Mouse (Mus musculus) myocyte (in vitro differentiated cells): ENCODE results near the gene Tor3a. TPM values are rescaled to one million over a fixed set of nuclear protein-coding genes. Genes with fewer than 3 reads are reported as not detected.

Experiments
- H3K27me3 ChIP-seq: one replicate; pipeline ENCODE4 v1.6.1; 2011; ENCODE audit not compliant: control insufficient read depth, insufficient read depth, insufficient read length
- H3K36me3 ChIP-seq: one replicate; pipeline ENCODE4 v1.6.1; 2011; ENCODE audit not compliant: control insufficient read depth, insufficient read depth
- H3K4me2 ChIP-seq: one replicate; pipeline ENCODE4 v1.6.1; 2011; ENCODE audit warnings: low read depth, control low read depth
- H3K4me3 ChIP-seq: one replicate; pipeline ENCODE4 v1.5.1; 2011; ENCODE audit warnings: mild to moderate bottlenecking, control low read depth, moderate library complexity
- H3K79me2 ChIP-seq: one replicate; pipeline ENCODE4 v1.6.1; 2011; ENCODE audit not compliant: control insufficient read depth, insufficient read depth
- H3ac ChIP-seq: one replicate; pipeline ENCODE4 v1.6.1; 2011; ENCODE audit not compliant: control insufficient read depth, insufficient read length
- CEBPB ChIP-seq: IDR thresholded peaks from 2 replicates; pipeline ENCODE4 v1.6.1; 2011; ENCODE audit warnings: mild to moderate bottlenecking, moderate library complexity; ENCODE audit not compliant: poor library complexity, insufficient read depth, severe bottlenecking
- E2F4 ChIP-seq: IDR thresholded peaks from one replicate; pipeline ENCODE4 v1.6.1; 2011; ENCODE audit warnings: mild to moderate bottlenecking, control low read depth, moderate library complexity; ENCODE audit not compliant: insufficient read depth
- MAX ChIP-seq: IDR thresholded peaks from one replicate; pipeline ENCODE4 v1.6.1; 2011; ENCODE audit warnings: low read depth, mild to moderate bottlenecking, control low read depth
- MYOD1 ChIP-seq, 3 experiments: IDR thresholded peaks; one replicate each; pipeline ENCODE4 v1.6.1; 2011; ENCODE audit warnings: control low read depth in 2 of 3, low read depth in 2 of 3, mild to moderate bottlenecking in 2 of 3, moderate library complexity in 1 of 3; ENCODE audit not compliant: insufficient read length in 2 of 3, control insufficient read depth in 1 of 3
- MYOG ChIP-seq, 3 experiments: IDR thresholded peaks; one replicate each; pipeline ENCODE4 v1.6.1; 2011; ENCODE audit warnings: control low read depth in 2 of 3, low read depth in 2 of 3, mild to moderate bottlenecking in 2 of 3; ENCODE audit not compliant: insufficient read length in 2 of 3, control insufficient read depth in 1 of 3, insufficient read depth in 1 of 3
- POLR2A ChIP-seq: IDR thresholded peaks from one replicate; pipeline ENCODE4 v1.6.1; 2011; ENCODE audit warnings: low read depth, mild to moderate bottlenecking, control low read depth, moderate library complexity; ENCODE audit not compliant: insufficient read length
- POLR2AphosphoS2 ChIP-seq: IDR thresholded peaks from one replicate; pipeline ENCODE4 v1.6.1; 2011; ENCODE audit warnings: low read depth, control low read depth; ENCODE audit not compliant: insufficient read length
- REST ChIP-seq: IDR thresholded peaks from one replicate; pipeline ENCODE4 v1.6.1; 2011; ENCODE audit warnings: mild to moderate bottlenecking, control low read depth, moderate library complexity; ENCODE audit not compliant: insufficient read depth, insufficient read length
- SRF ChIP-seq: IDR thresholded peaks from one replicate; pipeline ENCODE4 v1.6.1; 2011; ENCODE audit warnings: low read depth; ENCODE audit not compliant: control insufficient read depth, insufficient read length
- TCF12 ChIP-seq: IDR thresholded peaks from one replicate; pipeline ENCODE4 v1.6.1; 2011; ENCODE audit warnings: mild to moderate bottlenecking, control low read depth; ENCODE audit not compliant: poor library complexity, insufficient read depth, severe bottlenecking
- TCF3 ChIP-seq: IDR thresholded peaks from one replicate; pipeline ENCODE4 v1.6.1; 2011; ENCODE audit warnings: low read depth, control low read depth; ENCODE audit not compliant: insufficient read length
- USF1 ChIP-seq: IDR thresholded peaks from one replicate; pipeline ENCODE4 v1.6.1; 2011; ENCODE audit warnings: low read depth, mild to moderate bottlenecking, control low read depth, moderate library complexity
- polyA plus RNA-seq: library from polyadenylated mRNA; unstranded; fragments of >200 nt; fragmentation: generic; extraction: Trizol; gene quantifications from one replicate; pipeline ENCODE4 v1.2.1, GENCODE M21; 2012; ENCODE audit warnings: missing spikeins

Tor3a gene
- polyA plus RNA-seq: 45.9 TPM

DNA sequence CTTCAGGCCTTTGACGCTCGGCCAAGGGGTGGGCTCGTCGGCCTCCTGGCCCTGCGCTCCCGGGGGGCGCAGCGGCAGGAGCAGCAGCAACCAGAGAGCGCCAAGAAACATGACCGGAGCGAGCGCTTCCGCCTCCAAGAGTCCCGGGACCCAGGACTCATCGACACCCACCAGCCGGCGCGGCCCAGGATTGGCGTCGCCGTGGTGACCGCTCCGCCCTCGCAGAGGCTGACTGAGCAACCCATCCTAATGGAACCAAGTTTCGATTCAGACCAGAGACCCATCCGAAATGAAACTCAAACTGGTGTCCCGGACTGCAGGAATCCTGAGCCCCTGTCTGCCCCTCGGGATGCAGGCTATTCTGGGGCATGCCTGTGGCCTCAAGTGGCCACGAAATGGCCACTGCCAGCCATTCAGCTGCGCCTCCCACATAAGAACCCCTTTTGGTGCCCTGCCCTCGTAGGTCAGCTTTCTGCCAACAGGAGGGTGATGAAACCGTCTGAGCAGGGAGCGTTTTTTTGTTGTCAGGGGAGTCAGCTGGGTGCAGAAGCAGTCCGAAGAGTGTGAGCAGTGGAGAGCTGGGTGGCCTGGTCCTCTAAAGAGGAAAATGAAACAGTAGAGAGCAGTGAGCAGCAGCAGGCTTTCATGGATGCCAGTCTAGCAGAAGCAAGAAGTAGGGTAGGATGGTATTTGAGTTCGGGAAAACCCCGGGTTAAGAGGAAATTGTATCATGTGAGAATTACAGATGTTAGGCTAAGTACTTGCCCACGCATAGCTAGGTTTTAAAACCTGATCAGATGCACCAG lies at the start of gene Tor3a:
Gene Tor3a (minus strand): TSS at position 162 of the 806 bp plus-strand sequence.
- TF ChIP-seq TCF3: peak; percentile 52
- no peak for TF ChIP-seq E2F4
- peak; percentile 65 for TF ChIP-seq POLR2AphosphoS2
- TF ChIP-seq MYOG (IDR thresholded peaks at IDR 0.05; ENCODE audit: control insufficient read depth in 1 of 3, insufficient read depth in 1 of 3, insufficient read length in 2 of 3, low read depth in 2 of 3): peak; percentile 49 to 94 (median 56)
- TF ChIP-seq MAX: no peak
- peak; percentile 56 for TF ChIP-seq TCF12
- peak in 2 of 3 experiments; percentile 26 to 86 for TF ChIP-seq MYOD1 (IDR thresholded peaks at IDR 0.05; ENCODE audit: control insufficient read depth in 1 of 3, insufficient read length in 2 of 3, low read depth in 2 of 3)
- no peak for TF ChIP-seq SRF
- peak; percentile 58 for TF ChIP-seq POLR2A
- peak; percentile 72; the same call in 1 of the 2 replicates for TF ChIP-seq CEBPB
- peak within 1 kb of the TSS; percentile 42 for H3ac ChIP-seq
- peaks cover 5% of the 10 kb centered on the region for H3K79me2 ChIP-seq
- H3K27me3 ChIP-seq: no peaks in the 10 kb centered on the region
- H3K4me2 ChIP-seq: peak within 1 kb of the TSS; percentile 94
- peaks cover 8% of the 10 kb centered on the region for H3K36me3 ChIP-seq
- H3K4me3 ChIP-seq: peak within 1 kb of the TSS; percentile 90

DNA sequence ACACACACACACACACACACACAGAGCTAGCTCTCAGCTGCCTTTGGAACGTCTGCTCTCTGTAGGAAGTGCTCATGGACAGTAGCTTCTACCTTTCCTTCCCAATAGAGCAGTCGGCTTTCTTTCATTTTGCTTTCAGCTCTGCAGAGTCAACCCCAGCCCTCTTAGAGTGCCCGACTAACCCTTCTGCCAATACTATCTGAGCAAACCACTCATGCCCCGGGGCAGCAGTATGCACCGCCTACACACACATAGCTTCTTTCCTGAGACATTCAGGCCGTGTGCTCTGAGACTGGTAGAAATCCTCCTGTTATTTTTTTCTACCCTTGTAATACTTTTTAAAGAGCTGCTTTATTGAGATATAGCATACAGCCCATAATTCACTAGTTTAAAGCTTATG lies 47.9 kb upstream of the Tor3a start:
- Histone ChIP-seq H3K4me2 (peak overlapping the region; percentile 31), H3ac (no peak overlapping the region), H3K4me3 (no peak overlapping the region), H3K79me2 (peaks cover 11% of the 10 kb centered on the region), H3K36me3 (no peaks in the 10 kb centered on the region), H3K27me3 (no peaks in the 10 kb centered on the region)
- TF ChIP-seq MYOD1 (IDR thresholded peaks at IDR 0.05; ENCODE audit: control insufficient read depth in 1 of 3, insufficient read length in 2 of 3, low read depth in 2 of 3): no peak
- no peak for TF ChIP-seq MYOG (IDR thresholded peaks at IDR 0.05; ENCODE audit: control insufficient read depth in 1 of 3, insufficient read depth in 1 of 3, insufficient read length in 2 of 3, low read depth in 2 of 3)
- no peak for TF ChIP-seq TCF12
- no peak for TF ChIP-seq POLR2AphosphoS2
- TF ChIP-seq REST: no peak
- no peak for TF ChIP-seq TCF3
- TF ChIP-seq E2F4: no peak
- no peak for TF ChIP-seq SRF
- no peak for TF ChIP-seq POLR2A
- TF ChIP-seq CEBPB: no peak
- TF ChIP-seq MAX: no peak
- TF ChIP-seq USF1: no peak

DNA sequence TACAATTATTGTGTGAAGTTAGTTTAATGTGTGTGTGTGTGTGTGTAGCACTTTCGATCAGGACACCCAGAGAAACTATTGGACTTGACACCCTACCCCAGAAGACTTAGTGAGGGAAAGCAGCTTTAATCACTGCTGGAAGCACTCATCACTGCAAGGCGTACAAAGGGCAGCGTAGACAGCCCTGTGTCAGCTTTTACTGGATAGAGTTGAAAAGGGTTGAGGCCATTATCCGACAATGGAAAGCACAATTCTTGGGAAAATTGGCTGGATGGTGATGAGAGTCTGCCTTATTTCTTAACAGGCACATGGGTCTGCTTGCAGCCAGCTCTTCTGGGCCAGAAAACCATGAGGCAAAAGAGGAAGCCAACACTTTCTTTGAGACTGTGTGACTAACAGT lies 45.9 kb upstream of the Tor3a start:
- Histone ChIP-seq H3K4me2 (no peak overlapping the region), H3K79me2 (peaks cover 17% of the 10 kb centered on the region), H3K36me3 (no peaks in the 10 kb centered on the region), H3K4me3 (no peak overlapping the region), H3ac (no peak overlapping the region), H3K27me3 (no peaks in the 10 kb centered on the region)
- no peak for TF ChIP-seq MAX
- no peak for TF ChIP-seq REST
- no peak for TF ChIP-seq POLR2AphosphoS2
- no peak for TF ChIP-seq SRF
- no peak for TF ChIP-seq TCF3
- no peak for TF ChIP-seq MYOG (IDR thresholded peaks at IDR 0.05; ENCODE audit: control insufficient read depth in 1 of 3, insufficient read depth in 1 of 3, insufficient read length in 2 of 3, low read depth in 2 of 3)
- no peak for TF ChIP-seq MYOD1 (IDR thresholded peaks at IDR 0.05; ENCODE audit: control insufficient read depth in 1 of 3, insufficient read length in 2 of 3, low read depth in 2 of 3)
- TF ChIP-seq CEBPB: no peak
- no peak for TF ChIP-seq USF1
- no peak for TF ChIP-seq POLR2A
- TF ChIP-seq TCF12: no peak
- no peak for TF ChIP-seq E2F4

DNA sequence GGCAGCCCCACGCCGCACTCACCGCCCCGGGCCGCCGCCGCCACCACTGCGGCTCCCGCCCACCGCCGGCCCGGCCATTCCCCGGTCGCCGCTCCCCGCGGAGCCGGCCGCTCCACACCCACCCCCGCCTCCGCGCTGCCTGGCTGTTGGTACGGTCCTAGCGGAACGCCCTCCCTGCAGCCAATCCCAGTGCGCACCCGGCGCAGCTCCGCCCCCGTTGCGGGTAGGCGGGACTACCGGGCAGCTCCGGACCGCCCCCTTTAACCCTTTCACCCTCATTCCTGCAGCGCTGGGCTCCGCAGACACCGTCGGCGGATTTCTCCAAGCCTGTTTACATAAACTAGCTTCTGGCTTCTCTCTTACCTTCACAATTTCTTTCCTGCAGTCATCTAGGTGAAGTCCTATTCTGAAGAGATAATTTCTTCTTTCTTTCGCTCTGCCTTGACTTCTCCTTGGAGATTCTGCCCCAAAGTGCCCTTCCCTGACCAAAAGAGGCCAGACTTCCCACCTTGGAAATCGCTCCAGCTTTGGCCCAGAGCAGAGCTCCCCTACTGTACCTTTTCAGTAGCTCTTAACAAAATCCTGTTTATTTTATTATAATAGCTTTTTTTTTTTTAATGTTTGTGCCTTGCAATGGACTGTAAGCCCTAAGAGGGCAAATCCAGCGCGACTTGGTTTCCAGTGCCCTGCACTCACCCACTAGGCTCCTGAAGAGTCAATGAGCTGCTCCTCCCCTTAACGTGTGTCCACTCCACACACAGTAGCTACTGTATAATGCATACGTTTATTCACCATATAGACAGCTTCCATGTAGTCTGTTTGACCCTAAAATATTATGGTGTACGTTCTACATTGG lies 45.0 kb upstream of the Tor3a start, which contains the start of gene Fam20b:
Gene Fam20b (minus strand): TSS at position 137 of the 856 bp plus-strand sequence.
- peak; percentile 70 for TF ChIP-seq SRF
- peak; percentile 55 for TF ChIP-seq POLR2A
- TF ChIP-seq E2F4: peak; percentile 2
- TF ChIP-seq MYOG (IDR thresholded peaks at IDR 0.05; ENCODE audit: control insufficient read depth in 1 of 3, insufficient read depth in 1 of 3, insufficient read length in 2 of 3, low read depth in 2 of 3): peak in 1 of 3 experiments; percentile 36
- TF ChIP-seq MYOD1 (IDR thresholded peaks at IDR 0.05; ENCODE audit: control insufficient read depth in 1 of 3, insufficient read length in 2 of 3, low read depth in 2 of 3): no peak
- no peak for TF ChIP-seq MAX
- peak within 1 kb of the TSS; percentile 86 for H3K4me2 ChIP-seq
- peak within 1 kb of the TSS; percentile 31 for H3ac ChIP-seq
- H3K79me2 ChIP-seq: peaks cover 17% of the 10 kb centered on the region
- no peaks in the 10 kb centered on the region for H3K27me3 ChIP-seq
- no peaks in the 10 kb centered on the region for H3K36me3 ChIP-seq
- peak within 1 kb of the TSS; percentile 47 for H3K4me3 ChIP-seq
